In the genomic region with DNA sequence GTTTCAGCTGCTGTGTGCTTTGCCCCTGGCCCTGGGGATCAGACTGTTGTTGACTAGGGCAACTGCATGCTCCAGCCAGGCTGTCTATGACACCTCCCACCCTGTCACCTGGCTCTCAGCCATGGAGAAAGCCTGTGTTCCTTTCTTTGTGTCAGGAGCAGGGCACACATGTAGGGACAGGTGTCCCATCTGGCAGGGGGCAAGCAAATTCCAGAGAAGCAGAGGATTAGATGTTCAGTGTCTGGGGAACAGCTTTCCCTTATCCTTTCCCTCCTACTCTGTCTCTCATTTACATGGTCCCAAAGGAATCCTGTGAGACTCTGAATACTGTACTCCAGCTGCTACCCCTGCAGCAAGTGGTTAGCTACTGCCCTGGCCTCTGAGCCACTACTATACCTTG, we compare ENCODE assay signal across 8 mouse cellular contexts.
DNase-seq lines count a peak whose midpoint lies in the region; ATAC-seq and TF ChIP-seq lines count a peak whose summit lies in the region.

No protein-coding gene starts in this region.

- no peaks in the 10 kb centered on the region for H3K9me3 ChIP-seq in heart, embryonic 13.5 days
- no peaks in the 10 kb centered on the region for H3K9me3 ChIP-seq in lung, postnatal 0 days (ENCODE audit: low read length)

- TF ChIP-seq CTCF in lung, postnatal 0 days (IDR thresholded peaks at IDR 0.05): no peak

- TF ChIP-seq EP300 in lung, postnatal 0 days (IDR thresholded peaks at IDR 0.05): no peak

- 0 out of 2 replicates have a peak overlapping the region, but pooled peaks have one; percentile 0 for H3K27ac ChIP-seq in heart, embryonic 13.5 days (replicated peaks)
- H3K27ac ChIP-seq in lung, postnatal 0 days (ENCODE audit: low read length): 0 out of 2 replicates have a peak overlapping the region, but pooled peaks have one; percentile 9

- no peaks in the 10 kb centered on the region for H3K27me3 ChIP-seq in heart, embryonic 13.5 days (replicated peaks)
- H3K27me3 ChIP-seq in lung, postnatal 0 days (replicated peaks; ENCODE audit: insufficient read depth, low read length): no peaks in the 10 kb centered on the region

- DNase-seq in adrenal gland, postnatal 14 days: peak; percentile 15
- no peak for DNase-seq in adrenal gland, adult 2 months
- peak; percentile 36 for DNase-seq in cerebellum, adult 9-10 months
- peak; percentile 11 for DNase-seq in lung, postnatal 0 days (ENCODE audit: low spot score)
- DNase-seq in yolk sac, embryonic 10.5 days (ENCODE audit: low spot score): no peak
- DNase-seq in layer of hippocampus, adult 9-11 months: no peak

- ATAC-seq in heart, embryonic 13.5 days (ENCODE audit: extremely low read depth, insufficient number of reproducible peaks, low FRiP score, low TSS enrichment): no peak
- peak; percentile 55 for ATAC-seq in lung, postnatal 0 days
- ATAC-seq in erythroid progenitor cell, adult 5-6 weeks (replicated peaks; ENCODE audit: low FRiP score, poor library complexity, severe bottlenecking): no peak

- H3K9ac ChIP-seq in heart, embryonic 13.5 days: no peak overlapping the region
- no peak overlapping the region for H3K9ac ChIP-seq in lung, postnatal 0 days (replicated peaks; ENCODE audit: low read depth)

- no peak overlapping the region for H3K4me2 ChIP-seq in heart, embryonic 13.5 days
- no peak overlapping the region for H3K4me2 ChIP-seq in lung, postnatal 0 days (replicated peaks; ENCODE audit: low read depth, low read length)

- no peak overlapping the region for H3K4me3 ChIP-seq in heart, embryonic 13.5 days
- no peak overlapping the region for H3K4me3 ChIP-seq in lung, postnatal 0 days (ENCODE audit: low read depth, low read length)

- H3K36me3 ChIP-seq in heart, embryonic 13.5 days: no peaks in the 10 kb centered on the region
- H3K36me3 ChIP-seq in lung, postnatal 0 days (ENCODE audit: insufficient read depth, low read length): no peaks in the 10 kb centered on the region

- H3K4me1 ChIP-seq in heart, embryonic 13.5 days: peaks cover 30% of the 10 kb centered on the region
- H3K4me1 ChIP-seq in lung, postnatal 0 days (ENCODE audit: insufficient read depth, low read depth, low read length): no peaks in the 10 kb centered on the region

Comparison
In these comparisons a context has a peak if more than half of its experiments do, and no peak if none do; other contexts are left out.
1. DNase-seq: peak in adrenal gland, postnatal 14 days (single experiment), cerebellum, adult 9-10 months (single experiment) and lung, postnatal 0 days (single experiment); none in adrenal gland, adult 2 months (single experiment), yolk sac, embryonic 10.5 days (single experiment) and layer of hippocampus, adult 9-11 months (single experiment).